Mouse (Mus musculus) liver, embryonic 15.5 days (tissue): ENCODE data around the gene Gm47969. TPM values are rescaled to one million over a fixed set of nuclear protein-coding genes. Genes with fewer than 3 reads are reported as not detected.
"Not testable (repeated sequence)": the region's sequence is repeated elsewhere in the genome, so short reads cannot be mapped to it uniquely, and the experiment has no call there.

Source experiments
- ATAC-seq: fragments of 200-750 bp; cut with Nextera tagmentation; 2 replicates; pipeline ENCODE4 v1.8.0; 2017; ENCODE audit warnings: moderate number of reproducible peaks, mild to moderate bottlenecking, moderate library complexity; ENCODE audit not compliant: insufficient read depth
- H3K27ac ChIP-seq: fragments of 300-500 bp; sonication (generic); replicated peaks from 2 replicates; pipeline ENCODE4 v1.5.1; 2015; ENCODE audit warnings: mild to moderate bottlenecking, inconsistent platforms
- H3K27me3 ChIP-seq: fragments of 300-500 bp; sonication (generic); 2 replicates; pipeline ENCODE4 v1.6.1; 2015; ENCODE audit warnings: mild to moderate bottlenecking, inconsistent platforms
- H3K36me3 ChIP-seq: fragments of 300-500 bp; sonication (generic); replicated peaks from 2 replicates; pipeline ENCODE4 v1.6.1; 2015; ENCODE audit warnings: moderate library complexity, mild to moderate bottlenecking, inconsistent platforms
- H3K4me1 ChIP-seq: fragments of 300-500 bp; sonication (generic); replicated peaks from 2 replicates; pipeline ENCODE4 v1.6.1; 2015; ENCODE audit warnings: inconsistent platforms
- H3K4me2 ChIP-seq: fragments of 300-500 bp; sonication (generic); 2 replicates; pipeline ENCODE4 v1.6.1; 2015; ENCODE audit warnings: moderate library complexity, mild to moderate bottlenecking, inconsistent platforms
- H3K4me3 ChIP-seq: fragments of 300-500 bp; sonication (generic); replicated peaks from 2 replicates; pipeline ENCODE4 v1.5.1; 2015; ENCODE audit warnings: mild to moderate bottlenecking, inconsistent platforms
- H3K9ac ChIP-seq: fragments of 300-500 bp; sonication (generic); 2 replicates; pipeline ENCODE4 v1.6.1; 2015; ENCODE audit warnings: moderate library complexity, mild to moderate bottlenecking, inconsistent platforms
- H3K9me3 ChIP-seq: fragments of 300-500 bp; sonication (generic); replicated peaks from 2 replicates; pipeline ENCODE4 v1.6.1; 2016; ENCODE audit warnings: inconsistent platforms
- WGBS: fragments of 180-500 bp; shearing (Covaris S2); methylation state at CpG from one replicate; pipeline ENCODE4 v1.1.7; 2015; ENCODE audit warnings: mixed read lengths; ENCODE audit not compliant: insufficient replicate concordance; 5-methylcytosine and 5-hydroxymethylcytosine counted together
- polyA plus RNA-seq: library from polyadenylated mRNA; unstranded; fragments of >200 nt; fragmentation: Nextera tagmentation; extraction: Ambion mirVana; gene quantifications from 2 replicates; pipeline ENCODE4 v1.2.1, GENCODE M21; 2015

Gene Gm47969
- not detected in 2 replicates for polyA plus RNA-seq

- Histone ChIP-seq H3K27me3 (no peaks in the 10 kb centered on the region), H3K36me3 (no peaks in the 10 kb centered on the region), H3K4me2 (no peak within 1 kb of the TSS), H3K9me3 (no peaks in the 10 kb centered on the region), H3K4me1 (no peaks in the 10 kb centered on the region), H3K4me3 (no peak within 1 kb of the TSS), H3K27ac (no peak within 1 kb of the TSS), H3K9ac (no peak within 1 kb of the TSS)
- ATAC-seq: no peak
- 31% methylated on average over 5 of the region's 5 CpGs for WGBS
Observed at GRCm38 (mm10) chr1:83044882-83045427, at the start of gene Gm47969. Gm47969 (plus strand) TSS chr1:83044932.

DNA sequence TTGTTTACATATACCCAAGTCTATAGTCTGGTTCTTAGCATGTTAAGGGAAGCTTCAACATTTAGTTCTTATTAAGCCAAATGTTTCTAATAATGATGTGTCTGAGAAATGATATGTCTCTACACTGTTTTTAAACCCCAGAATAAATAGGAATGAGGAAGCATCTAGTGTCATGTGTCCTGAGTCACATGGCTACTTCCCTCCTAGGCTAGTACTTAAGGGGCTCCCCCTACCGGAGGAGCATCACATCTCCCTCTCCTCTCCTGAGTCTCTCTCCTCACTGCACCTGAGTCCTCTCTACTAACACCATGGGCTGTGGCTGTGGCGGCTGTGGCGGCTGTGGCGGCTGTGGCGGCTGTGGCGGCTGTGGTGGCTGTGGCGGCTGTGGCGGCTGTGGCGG, 44.4 kb upstream of the Gm47969 start, which contains the start of gene Gm47959:
TSS of gene Gm47959 (plus strand) at position 243 of the 400 bp plus-strand sequence.
- not testable (repeated sequence) for H3K4me1 ChIP-seq, H3K4me2 ChIP-seq, H3K9ac ChIP-seq, H3K9me3 ChIP-seq, H3K4me3 ChIP-seq, H3K36me3 ChIP-seq, H3K27me3 ChIP-seq, ATAC-seq, H3K27ac ChIP-seq
- 86% methylated on average over 9 of the region's 9 CpGs for WGBS

GRCm38 (mm10) chr1:83006218-83007179, 38.2 kb upstream of the Gm47969 start:
- no peaks in the 10 kb centered on the region for H3K4me1 ChIP-seq
- 58% methylated on average over 8 of the region's 8 CpGs for WGBS
- no peak for ATAC-seq
- no peak overlapping the region for H3K27ac ChIP-seq
- no peak overlapping the region for H3K4me3 ChIP-seq
- no peaks in the 10 kb centered on the region for H3K9me3 ChIP-seq
- H3K27me3 ChIP-seq: no peaks in the 10 kb centered on the region
- no peaks in the 10 kb centered on the region for H3K36me3 ChIP-seq
- H3K4me2 ChIP-seq: no peak overlapping the region
- H3K9ac ChIP-seq: no peak overlapping the region

DNA sequence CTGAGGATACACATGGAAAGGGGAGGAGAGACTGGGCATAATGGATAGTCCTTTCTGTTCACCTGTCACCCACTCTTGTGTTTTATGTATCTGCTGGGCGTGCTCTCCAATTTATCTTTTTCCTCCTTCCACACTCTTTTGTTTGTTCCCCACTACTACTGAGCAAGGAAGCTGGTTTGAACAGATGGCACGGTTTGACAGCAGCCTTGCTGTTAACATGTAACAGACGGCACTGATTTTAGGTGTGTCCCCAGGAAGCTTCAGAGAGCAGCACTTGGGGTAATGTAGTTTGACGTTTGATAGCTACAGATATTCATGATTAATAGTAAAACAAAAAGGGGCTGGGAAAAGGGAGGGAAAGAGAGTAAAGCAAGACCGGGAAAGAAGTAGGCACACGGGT, 37.3 kb upstream of the Gm47969 start:
- 49% methylated on average over 6 of the region's 6 CpGs for WGBS
- Histone ChIP-seq H3K27me3 (no peaks in the 10 kb centered on the region), H3K4me3 (no peak overlapping the region), H3K4me1 (no peaks in the 10 kb centered on the region), H3K27ac (no peak overlapping the region), H3K4me2 (no peak overlapping the region), H3K9ac (no peak overlapping the region), H3K9me3 (no peaks in the 10 kb centered on the region), H3K36me3 (no peaks in the 10 kb centered on the region)
- no peak for ATAC-seq

DNA sequence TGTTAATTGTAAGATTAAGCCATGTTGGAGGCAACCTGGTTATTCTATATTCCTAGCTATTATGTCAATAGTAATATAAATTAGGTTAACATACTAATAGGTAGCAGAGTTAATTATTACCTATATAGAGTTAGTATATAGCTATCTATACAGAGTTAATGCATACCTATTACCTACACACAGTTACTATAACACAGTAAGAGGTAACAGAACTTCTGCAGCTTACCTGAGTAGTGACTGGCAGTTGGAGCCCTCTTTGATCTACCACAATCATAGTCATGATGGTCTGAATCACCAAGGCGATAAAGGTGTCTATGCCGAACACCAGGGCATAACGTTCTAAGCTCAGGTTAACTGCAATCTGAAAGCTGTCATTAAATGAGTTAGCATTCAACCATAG, 30.3 kb upstream of the Gm47969 start:
- Histone ChIP-seq H3K27ac (no peak overlapping the region), H3K4me3 (no peak overlapping the region), H3K4me2 (no peak overlapping the region), H3K36me3 (no peaks in the 10 kb centered on the region), H3K9ac (no peak overlapping the region), H3K27me3 (no peaks in the 10 kb centered on the region), H3K4me1 (no peaks in the 10 kb centered on the region), H3K9me3 (no peaks in the 10 kb centered on the region)
- WGBS: 68% methylated on average over 3 of the region's 3 CpGs
- ATAC-seq: no peak

DNA sequence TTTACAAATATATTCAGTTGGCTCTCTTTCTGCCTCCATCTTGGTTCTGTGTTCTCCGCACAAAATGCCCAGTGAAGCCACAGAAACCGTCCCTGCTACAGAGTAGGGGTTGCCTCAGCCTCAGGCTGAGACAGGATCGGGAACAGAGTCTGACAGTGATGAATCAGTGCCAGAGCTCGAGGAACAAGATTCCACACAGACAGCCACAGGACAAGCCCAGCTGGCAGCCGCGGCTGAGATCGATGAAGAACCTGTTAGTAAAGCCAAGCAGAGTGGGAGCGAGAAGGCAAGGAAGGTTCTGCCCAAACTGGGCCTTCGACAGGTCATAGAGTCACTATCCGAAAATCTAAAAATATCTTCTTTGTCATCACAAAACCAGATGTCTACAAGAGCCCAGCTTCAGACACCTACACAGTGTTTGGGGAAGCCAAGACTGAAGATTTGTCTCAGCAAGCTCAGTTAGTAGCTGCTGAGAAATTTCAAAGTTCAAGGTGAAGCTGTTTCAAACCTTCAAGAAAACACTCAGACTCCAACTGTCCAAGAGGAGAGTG, 29.3 kb upstream of the Gm47969 start:
- H3K27ac ChIP-seq: no peak overlapping the region
- no peak overlapping the region for H3K4me2 ChIP-seq
- H3K36me3 ChIP-seq: no peaks in the 10 kb centered on the region
- H3K9me3 ChIP-seq: no peaks in the 10 kb centered on the region
- ATAC-seq: no peak
- no peak overlapping the region for H3K9ac ChIP-seq
- whole genome bisulfite sequencing: 60% methylated on average over 10 of the region's 10 CpGs
- no peak overlapping the region for H3K4me3 ChIP-seq
- no peaks in the 10 kb centered on the region for H3K4me1 ChIP-seq
- H3K27me3 ChIP-seq: no peaks in the 10 kb centered on the region

GRCm38 (mm10) chr1:83016556-83016955, 28.2 kb upstream of the Gm47969 start:
- no peak for ATAC-seq
- Histone ChIP-seq H3K9ac (no peak overlapping the region), H3K4me2 (no peak overlapping the region), H3K27me3 (no peaks in the 10 kb centered on the region), H3K36me3 (no peaks in the 10 kb centered on the region), H3K27ac (no peak overlapping the region), H3K4me1 (no peaks in the 10 kb centered on the region), H3K4me3 (no peak overlapping the region), H3K9me3 (no peaks in the 10 kb centered on the region)
- WGBS: 26% methylated on average over 1 of the region's 1 CpGs

DNA sequence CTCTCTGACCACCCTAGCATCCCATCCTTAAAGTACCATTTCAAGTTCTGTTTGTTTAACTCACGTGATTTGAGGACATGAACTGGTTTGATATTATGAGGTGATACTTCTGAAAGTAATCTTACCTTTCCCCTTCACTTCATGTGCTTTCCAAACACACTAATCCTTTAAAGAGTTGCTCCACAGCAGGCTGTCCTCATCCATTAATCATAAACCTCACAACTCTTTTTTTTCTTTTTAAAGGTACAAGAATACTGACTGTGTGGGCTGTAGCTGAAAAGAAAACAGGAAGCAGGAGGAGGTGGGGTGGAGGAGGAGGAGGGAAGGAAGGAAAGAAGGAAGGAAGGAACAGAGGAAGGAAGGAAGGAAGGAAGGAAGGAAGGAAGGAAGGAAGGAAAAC, 12.8 kb upstream of the Gm47969 start:
- Histone ChIP-seq H3K36me3 (no peaks in the 10 kb centered on the region), H3K9me3 (no peaks in the 10 kb centered on the region), H3K4me3 (no peak overlapping the region), H3K4me1 (no peaks in the 10 kb centered on the region), H3K4me2 (no peak overlapping the region), H3K9ac (no peak overlapping the region), H3K27me3 (0 out of 2 replicates have a peak, but pooled peaks cover 3% of the 10 kb centered on the region), H3K27ac (no peak overlapping the region)
- ATAC-seq: no peak
- WGBS: 43% methylated on average over 1 of the region's 1 CpGs

DNA sequence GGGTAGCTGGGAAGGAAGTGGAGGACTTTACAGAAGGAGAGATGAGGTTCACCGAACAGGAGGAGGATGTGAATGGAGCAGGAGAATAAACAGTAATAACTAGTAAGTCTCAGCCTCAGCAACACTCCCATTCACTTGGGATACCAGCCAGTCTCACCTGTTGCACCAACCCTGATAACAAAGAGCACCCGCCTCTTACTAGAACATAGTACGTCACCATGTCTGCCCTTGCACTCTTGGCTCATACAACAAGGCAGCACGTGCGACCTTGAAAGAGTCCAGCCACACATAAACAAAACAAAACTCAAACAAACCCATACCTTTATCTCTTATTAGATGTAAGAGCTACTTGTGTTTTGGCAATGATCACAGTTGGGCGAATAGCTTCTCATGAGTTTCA, 12.2 kb upstream of the Gm47969 start:
- Histone ChIP-seq H3K9me3 (no peaks in the 10 kb centered on the region), H3K27ac (no peak overlapping the region), H3K4me2 (no peak overlapping the region), H3K9ac (no peak overlapping the region), H3K4me3 (no peak overlapping the region), H3K4me1 (no peaks in the 10 kb centered on the region), H3K27me3 (0 out of 2 replicates have a peak, but pooled peaks cover 3% of the 10 kb centered on the region), H3K36me3 (no peaks in the 10 kb centered on the region)
- ATAC-seq: no peak
- 70% methylated on average over 6 of the region's 6 CpGs for WGBS

DNA sequence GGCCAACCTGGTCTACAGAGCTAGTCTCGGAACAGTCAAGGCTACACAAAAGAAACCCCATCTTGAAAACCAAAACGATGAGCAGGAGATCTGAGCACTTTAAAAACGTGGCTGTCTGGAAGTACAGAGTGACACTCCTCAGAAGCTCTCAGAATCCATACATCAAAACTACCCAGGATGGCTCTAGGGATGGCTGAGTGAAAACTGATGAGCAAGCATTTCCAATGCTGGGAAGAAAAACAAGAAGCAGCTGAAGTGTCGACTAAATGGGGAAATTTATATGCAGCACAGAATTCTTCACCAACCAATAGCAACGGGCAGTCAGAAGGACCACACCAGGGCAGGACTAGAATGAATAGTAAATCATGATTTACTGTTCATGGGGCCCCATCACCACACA, 10.2 kb upstream of the Gm47969 start:
- no peaks in the 10 kb centered on the region for H3K4me1 ChIP-seq
- no peaks in the 10 kb centered on the region for H3K36me3 ChIP-seq
- H3K27me3 ChIP-seq: peaks cover 3% of the 10 kb centered on the region; the same call in 1 of the 2 replicates
- no peak overlapping the region for H3K4me2 ChIP-seq
- H3K9ac ChIP-seq: no peak overlapping the region
- no peaks in the 10 kb centered on the region for H3K9me3 ChIP-seq
- no peak overlapping the region for H3K27ac ChIP-seq
- no peak for ATAC-seq
- no peak overlapping the region for H3K4me3 ChIP-seq
- 41% methylated on average over 5 of the region's 5 CpGs for WGBS

DNA sequence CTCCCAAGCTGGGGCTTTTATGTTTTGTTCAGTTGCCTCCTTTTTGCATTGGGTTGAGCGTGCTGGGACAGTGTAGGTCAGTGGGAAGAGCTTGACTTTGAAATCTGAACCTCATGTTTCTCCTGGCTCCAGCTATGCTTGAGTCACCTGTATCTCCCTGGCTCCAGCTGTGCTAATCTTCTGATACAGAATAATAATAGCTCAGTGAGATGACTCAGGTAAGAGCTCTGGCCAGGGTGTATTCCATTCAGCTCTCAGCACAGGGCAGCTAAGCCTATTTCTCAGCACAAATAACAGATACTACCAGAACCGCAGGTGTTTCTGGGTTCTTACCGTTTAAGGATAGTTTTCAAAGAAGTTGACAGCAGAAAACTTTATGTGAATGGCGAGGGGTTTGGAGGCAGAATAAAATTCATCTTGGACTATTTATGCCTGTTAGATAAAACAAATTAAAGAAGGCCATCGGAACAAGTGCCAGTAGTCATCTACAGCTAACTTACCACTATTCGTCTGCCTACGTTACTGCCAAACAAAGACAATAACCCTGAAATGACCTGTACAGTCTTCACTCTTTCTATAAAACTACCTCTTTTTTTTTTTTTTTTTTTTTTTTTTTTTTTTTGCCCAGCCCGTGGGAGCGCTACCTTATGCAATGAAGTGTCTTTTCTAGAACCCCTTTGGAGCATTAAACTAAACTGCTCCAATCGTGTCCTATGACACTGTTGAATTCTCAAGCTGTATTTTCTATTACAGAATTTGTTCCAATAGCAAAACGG, 7.7 kb upstream of the Gm47969 start:
- no peak overlapping the region for H3K4me3 ChIP-seq
- H3K27ac ChIP-seq: no peak overlapping the region
- ATAC-seq: no peak
- 59% methylated on average over 11 of the region's 11 CpGs for WGBS
- H3K9ac ChIP-seq: no peak overlapping the region
- no peak overlapping the region for H3K4me2 ChIP-seq
- H3K4me1 ChIP-seq: no peaks in the 10 kb centered on the region
- no peaks in the 10 kb centered on the region; the same call in 1 of the 2 replicates for H3K27me3 ChIP-seq
- H3K9me3 ChIP-seq: no peaks in the 10 kb centered on the region
- no peaks in the 10 kb centered on the region for H3K36me3 ChIP-seq
